8 mouse cellular contexts compared by ENCODE assay signal in the genomic region with DNA sequence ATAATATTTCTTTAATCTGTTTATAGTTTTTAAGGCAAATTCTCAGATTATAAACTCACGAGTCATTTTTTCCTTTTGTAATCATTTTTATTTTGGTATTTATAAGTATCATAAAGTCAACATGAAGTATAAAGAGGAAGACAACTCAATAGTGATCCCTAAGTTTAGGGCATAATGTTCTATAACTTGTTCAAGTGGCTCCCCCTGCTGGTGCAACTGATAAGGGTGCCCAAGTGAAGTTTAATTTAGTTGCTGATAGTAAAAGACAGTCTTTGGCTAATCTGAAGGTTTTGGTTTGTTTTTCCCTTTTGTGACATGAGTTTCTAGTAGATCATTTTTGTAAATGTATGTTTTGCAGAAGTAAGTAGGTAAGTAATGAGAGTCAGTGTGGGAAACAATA. TPM values are rescaled to one million over a fixed set of nuclear protein-coding genes. Genes with fewer than 3 reads are reported as not detected.
A peak's percentile ranks its signal among the peaks of the same experiment; 100 is the strongest.
DNase-seq lines count a peak whose midpoint lies in the region; ATAC-seq and TF ChIP-seq lines count a peak whose summit lies in the region.

No protein-coding gene starts in this region.

- H3K4me3 ChIP-seq in heart, embryonic 10.5 days, result no peak overlapping the region
- H3K4me3 ChIP-seq in heart, postnatal 0 days (ENCODE audit: low read depth, low read length), result no peak overlapping the region
- no peak overlapping the region for H3K4me3 ChIP-seq in thymus, adult 2 months (ENCODE audit: control insufficient read depth, insufficient read depth, low read length)

- no peaks in the 10 kb centered on the region for H3K9me3 ChIP-seq in heart, embryonic 10.5 days
- H3K9me3 ChIP-seq in heart, postnatal 0 days (replicated peaks; ENCODE audit: control insufficient read depth, low read length), result no peaks in the 10 kb centered on the region

- peak; percentile 76 for TF ChIP-seq CTCF in heart, postnatal 0 days (IDR thresholded peaks at IDR 0.05; ENCODE audit: low read depth)
- no peak for TF ChIP-seq CTCF in thymus, adult 2 months (IDR thresholded peaks at IDR 0.05; ENCODE audit: borderline replicate concordance, control insufficient read depth, extremely low read depth, insufficient read depth, low read length, poor library complexity)

- H3K27ac ChIP-seq in heart, embryonic 10.5 days, result no peak overlapping the region
- H3K27ac ChIP-seq in heart, postnatal 0 days (ENCODE audit: low read depth), result no peak overlapping the region
- H3K27ac ChIP-seq in thymus, adult 2 months (ENCODE audit: control insufficient read depth, insufficient read depth, low read length), result no peak overlapping the region

- WGBS in heart, embryonic 10.5 days, result 23% methylated on average over 1 of the region's 1 CpGs
- 34% methylated on average over 1 of the region's 1 CpGs for WGBS in heart, postnatal 0 days
- 53% methylated on average over 1 of the region's 1 CpGs for WGBS in thymus, adult 2 months

- TF ChIP-seq POLR2A in thymus, adult 2 months (IDR thresholded peaks at IDR 0.05; ENCODE audit: control insufficient read depth, extremely low read depth, insufficient read depth, low read length, poor library complexity), result no peak

- TF ChIP-seq EP300 in heart, postnatal 0 days (IDR thresholded peaks at IDR 0.05; ENCODE audit: low read depth), result no peak

- H3K27me3 ChIP-seq in heart, embryonic 10.5 days (ENCODE audit: insufficient read depth, poor library complexity, severe bottlenecking), result no peaks in the 10 kb centered on the region
- H3K27me3 ChIP-seq in heart, postnatal 0 days (ENCODE audit: control insufficient read depth, insufficient read depth, low read length), result no peaks in the 10 kb centered on the region
- H3K27me3 ChIP-seq in thymus, adult 2 months (ENCODE audit: control insufficient read depth, insufficient read depth, low read length), result no peaks in the 10 kb centered on the region

- ATAC-seq in heart, postnatal 0 days (ENCODE audit: insufficient read depth, low read depth), result no peak

- no peak overlapping the region for H3K9ac ChIP-seq in heart, postnatal 0 days (replicated peaks; ENCODE audit: low read depth, low read length)

- H3K36me3 ChIP-seq in heart, embryonic 10.5 days, result peaks cover 42% of the 10 kb centered on the region
- H3K36me3 ChIP-seq in heart, postnatal 0 days (replicated peaks; ENCODE audit: control insufficient read depth, insufficient read depth, low read length), result peaks cover 41% of the 10 kb centered on the region
- H3K36me3 ChIP-seq in thymus, adult 2 months (ENCODE audit: control insufficient read depth, insufficient read depth, low read length), result peaks cover 24% of the 10 kb centered on the region

- no peaks in the 10 kb centered on the region for H3K4me1 ChIP-seq in heart, embryonic 10.5 days
- no peaks in the 10 kb centered on the region for H3K4me1 ChIP-seq in heart, postnatal 0 days (ENCODE audit: control insufficient read depth, insufficient read depth)
- no peaks in the 10 kb centered on the region for H3K4me1 ChIP-seq in thymus, adult 2 months (replicated peaks; ENCODE audit: control insufficient read depth, insufficient read depth, low read length)

- peak; percentile 74 for DNase-seq in heart, adult 8-10 months (ENCODE audit: low spot score)
- no peak for DNase-seq in heart, embryonic 10.5 days (ENCODE audit: low spot score)
- peak; percentile 64 for DNase-seq in R1 (ENCODE audit: low read depth, low spot score)
- DNase-seq in cerebellum, postnatal 25 days, result peak; percentile 63 to 86
- DNase-seq in heart, postnatal 0 days (ENCODE audit: low spot score), result peak; percentile 51
- DNase-seq in left cerebral cortex, adult 18-20 months (ENCODE audit: low spot score in 2 of 2), result peak; percentile 57 to 81
- DNase-seq in natural killer cell, adult 2 months (ENCODE audit: low spot score in 2 of 2), result peak; percentile 52 to 71
- DNase-seq in thymus, adult 2 months, result peak; percentile 76

- H3K4me2 ChIP-seq in heart, postnatal 0 days (ENCODE audit: low read depth, low read length), result no peak overlapping the region

RNA-seq across cellular contexts. Expression of a gene that starts 55.8 kb away (rescaled TPM):
- 10 to 100 TPM; 11.2 to 12.8 (median 12.3) TPM for total RNA-seq in heart, adult 8-10 months (2022)
- 6.7 and 8.8 TPM in 2 replicates for polyA plus RNA-seq in heart, embryonic 10.5 days (2016; fragmentation: Nextera tagmentation; extraction: Ambion mirVana)
- total RNA-seq in heart, postnatal 0 days (2014; rRNA removed; ENCODE audit: low replicate concordance), result 11.7 and 18.2 TPM in 2 replicates
- polyA plus RNA-seq in heart, postnatal 0 days (2015; fragmentation: Nextera tagmentation; extraction: Ambion mirVana), result 4.9 and 5.4 TPM in 2 replicates
- total RNA-seq in left cerebral cortex, adult 18-20 months (2021), result 10 to 100 TPM; 29.6 to 30.6 TPM
- polyA plus RNA-seq in thymus, adult 2 months (2012; rRNA removed), result 25.5 and 50.2 TPM in 2 replicates
